Mouse (Mus musculus) skeletal muscle tissue, adult 2 months (tissue): ENCODE measurements at regions not wholly inside any gene's neighbourhood (a gene's known extent, or its start where the extent isn't known, plus 50 kb on each side); places are given as distances from the start of the nearest gene placed in this dataset.

Source experiments
- DNase-seq: peaks from one replicate; pipeline ENCODE4 v3.0.0-alpha.2; 2012; ENCODE audit warnings: low read depth, low spot score

GRCm38 (mm10) chr8:114052426-114052825, 80.9 kb upstream of the Nudt7 start:
- no peak for DNase-seq

- DNase-seq = no peak
These were observed 69.8 kb upstream of the Nudt7 start for GRCm38 (mm10) chr8:114063566-114063965.

DNA sequence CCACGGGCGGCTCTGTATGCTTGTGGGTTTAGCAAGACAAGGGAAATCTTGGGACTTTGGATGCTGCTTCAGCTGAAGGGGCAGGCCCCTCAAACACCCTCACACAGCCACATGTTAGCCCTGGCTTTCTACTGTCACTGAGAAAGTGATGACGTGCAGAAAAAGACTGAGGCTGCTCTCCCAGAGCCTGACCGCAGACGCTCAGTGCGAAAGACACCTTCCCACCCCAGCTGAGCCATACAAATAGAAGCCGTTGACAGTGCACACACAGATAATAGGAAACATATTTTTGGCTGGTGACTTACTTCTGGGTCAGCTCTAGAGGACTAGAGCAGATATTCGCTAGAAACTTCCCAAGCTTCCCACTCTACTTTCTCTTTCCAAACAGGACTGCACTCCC, 61.0 kb upstream of the Nudt7 start:
- no peak for DNase-seq

GRCm38 (mm10) chr8:114074122-114074521, 59.2 kb upstream of the Nudt7 start:
- DNase-seq = no peak

DNA sequence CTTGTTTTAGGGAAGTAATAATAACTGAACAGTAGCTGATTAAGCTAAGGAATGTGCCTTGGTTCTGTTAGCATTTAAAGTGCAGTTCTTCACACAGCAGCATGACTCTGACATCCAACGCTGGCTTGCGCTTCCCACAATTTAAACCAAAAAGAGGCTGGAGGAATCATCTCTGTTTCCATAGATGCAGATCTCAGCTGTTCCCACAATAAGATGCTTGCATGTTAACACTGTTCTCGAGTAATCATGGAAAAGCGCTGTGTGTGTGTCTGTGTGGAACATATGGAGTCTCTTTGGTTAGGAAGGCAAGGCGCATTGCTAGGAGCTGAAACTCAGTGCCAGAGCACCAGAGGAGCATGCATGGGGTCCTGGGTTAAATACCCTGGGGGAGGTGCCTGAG, 56.7 kb upstream of the Nudt7 start:
- DNase-seq = no peak

DNA sequence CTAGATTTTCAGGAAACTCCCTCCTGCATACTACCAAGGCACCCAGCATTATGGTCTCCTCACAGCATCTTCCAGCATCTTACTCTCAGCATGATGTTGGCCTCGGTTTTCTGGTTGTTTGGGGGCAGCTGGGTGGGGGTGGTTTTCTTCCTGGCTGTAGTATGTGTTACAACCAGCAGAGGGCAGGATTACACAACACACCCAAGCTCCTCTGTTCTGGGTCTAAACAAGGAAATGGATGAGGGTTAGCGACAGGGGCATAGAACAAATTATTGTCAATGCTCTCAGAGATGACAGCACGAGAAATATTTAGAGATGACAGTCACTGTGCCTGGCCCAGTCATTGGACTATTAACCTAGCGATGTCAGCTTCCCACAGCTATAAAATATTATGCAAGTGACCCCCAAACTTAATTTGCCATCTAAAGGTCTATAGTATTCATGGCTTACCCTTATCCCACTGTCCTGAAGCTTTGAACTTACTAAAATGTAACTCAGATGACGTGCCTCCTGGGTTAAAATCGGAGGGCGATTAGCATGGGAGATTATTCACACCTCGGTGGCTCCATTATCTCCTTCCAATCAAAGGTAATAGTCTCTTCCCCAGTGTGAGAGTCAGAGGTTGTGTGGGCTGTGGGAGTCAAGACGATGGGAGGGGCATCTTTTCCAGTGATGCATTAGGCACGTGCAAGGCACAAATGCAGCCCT, 52.2 kb upstream of the Nudt7 start:
- peak; percentile 19 for DNase-seq

DNA sequence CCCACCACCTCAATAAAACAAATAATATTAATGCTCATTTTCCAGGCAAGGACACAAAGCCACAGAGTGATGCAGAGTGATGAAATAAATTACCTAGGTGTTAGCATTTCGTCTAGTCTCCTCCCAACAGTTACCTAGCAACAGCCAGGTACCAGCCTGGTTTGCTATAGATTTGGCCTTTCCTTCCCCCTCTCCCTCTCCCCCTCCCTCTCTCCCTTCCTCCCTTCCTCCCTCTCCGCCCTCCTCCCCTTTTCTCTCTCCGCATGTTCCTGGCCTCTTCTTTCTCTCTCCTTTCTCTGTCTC, 51.6 kb upstream of the Nudt7 start:
- DNase-seq = no peak
